Mouse (Mus musculus): ENCODE data around the gene Otop2. TPM values are rescaled to one million over a fixed set of nuclear protein-coding genes. Genes with fewer than 3 reads are reported as not detected.

Otop2 gene
- total and polyA plus RNA-seq, 3 experiments: not detected

- no peak overlapping the region for H3K9ac ChIP-seq (ENCODE audit: control insufficient read depth, low read depth, low read length, poor library complexity, severe bottlenecking)
- no peaks in the 10 kb centered on the region for H3K27me3 ChIP-seq (ENCODE audit: control insufficient read depth in 1 of 2, insufficient read depth in 2 of 2, low read length in 2 of 2)
- DNase-seq (ENCODE audit: low read depth, low spot score): peak; percentile 88
- H3K4me1 ChIP-seq (ENCODE audit: control insufficient read depth in 1 of 2, insufficient read depth in 2 of 2, low read length in 2 of 2): peaks cover 2 to 9% of the 10 kb centered on the region in 2 experiments; a peak in 2 of 4 replicates
- H3K4me3 ChIP-seq (ENCODE audit: control insufficient read depth in 1 of 2, insufficient read depth in 1 of 2, low read depth in 2 of 2, low read length in 2 of 2): no peak overlapping the region
- no peaks in the 10 kb centered on the region for H3K36me3 ChIP-seq (ENCODE audit: control insufficient read depth in 1 of 2, insufficient read depth in 2 of 2, low read length in 2 of 2)
- H3K79me2 ChIP-seq (ENCODE audit: control insufficient read depth, insufficient read depth, low read length, poor library complexity): no peaks in the 10 kb centered on the region
- H3K9me3 ChIP-seq (replicated peaks; ENCODE audit: insufficient read depth, low read length): no peaks in the 10 kb centered on the region
- no peak overlapping the region for H3K27ac ChIP-seq (ENCODE audit: control insufficient read depth, low read depth, low read length)
- TF ChIP-seq MAFK (IDR thresholded peaks at IDR 0.05; ENCODE audit: borderline replicate concordance, low read depth, low read length) (no peak), MAX (IDR thresholded peaks at IDR 0.05; ENCODE audit: low read length) (no peak), ELF1 (IDR thresholded peaks at IDR 0.05; ENCODE audit: low read depth, low read length) (no peak), HCFC1 (IDR thresholded peaks at IDR 0.05; ENCODE audit: low read depth, low read length) (no peak), CTCF (IDR thresholded peaks at IDR 0.05 in 2 of 3, conservative IDR thresholded peaks at IDR 0.05 in 1 of 3; ENCODE audit: control insufficient read depth in 1 of 3, insufficient read depth in 1 of 3, low read depth in 2 of 3, low read length in 3 of 3, poor library complexity in 1 of 3, severe bottlenecking in 1 of 3) (peak; percentile 93 to 99 (median 99)), GABPA (IDR thresholded peaks at IDR 0.05; ENCODE audit: low read depth, low read length) (no peak), TCF12 (IDR thresholded peaks at IDR 0.05; ENCODE audit: low read depth, low read length) (no peak), ZC3H11A (IDR thresholded peaks at IDR 0.05; ENCODE audit: low read depth, low read length) (peak; percentile 90), CHD1 (IDR thresholded peaks at IDR 0.05; ENCODE audit: low read depth, low read length) (no peak), CHD2 (IDR thresholded peaks at IDR 0.05; ENCODE audit: low read length) (no peak), JUND (IDR thresholded peaks at IDR 0.05; ENCODE audit: low read depth, low read length) (no peak), SMC3 (IDR thresholded peaks at IDR 0.05; ENCODE audit: low read depth, low read length) (peak; percentile 99), RAD21 (IDR thresholded peaks at IDR 0.05; ENCODE audit: low read depth, low read length) (peak; percentile 91), SIN3A (IDR thresholded peaks at IDR 0.05; ENCODE audit: low read length) (0 out of 2 replicates have a peak, but pooled peaks have one; percentile 48), UBTF (IDR thresholded peaks at IDR 0.05; ENCODE audit: borderline replicate concordance, insufficient read depth, low read depth, low read length) (no peak), EP300 (IDR thresholded peaks at IDR 0.05; ENCODE audit: low read depth in 1 of 2, low read length in 2 of 2) (no peak), ZMIZ1 (IDR thresholded peaks at IDR 0.05; ENCODE audit: low read depth, low read length) (no peak), MAZ (IDR thresholded peaks at IDR 0.05; ENCODE audit: low read depth, low read length) (0 out of 2 replicates have a peak, but pooled peaks have one; percentile 57)
Observed at GRCm38 (mm10) chr11:115354183-115354582, 47.2 kb downstream of the Otop2 start.

- Histone ChIP-seq H3K36me3 (ENCODE audit: control insufficient read depth in 1 of 2, insufficient read depth in 2 of 2, low read length in 2 of 2) (no peaks in the 10 kb centered on the region; a peak in 1 of 4 replicates), H3K4me3 (ENCODE audit: control insufficient read depth in 1 of 2, insufficient read depth in 1 of 2, low read depth in 2 of 2, low read length in 2 of 2) (no peak overlapping the region), H3K27me3 (ENCODE audit: control insufficient read depth in 1 of 2, insufficient read depth in 2 of 2, low read length in 2 of 2) (no peaks in the 10 kb centered on the region; a peak in 1 of 4 replicates), H3K9ac (ENCODE audit: control insufficient read depth, low read depth, low read length, poor library complexity, severe bottlenecking) (no peak overlapping the region), H3K9me3 (replicated peaks; ENCODE audit: insufficient read depth, low read length) (no peaks in the 10 kb centered on the region), H3K27ac (ENCODE audit: control insufficient read depth, low read depth, low read length) (no peak overlapping the region), H3K79me2 (ENCODE audit: control insufficient read depth, insufficient read depth, low read length, poor library complexity) (no peaks in the 10 kb centered on the region), H3K4me1 (ENCODE audit: control insufficient read depth in 1 of 2, insufficient read depth in 2 of 2, low read length in 2 of 2) (peaks cover 0 to 13% of the 10 kb centered on the region in 2 experiments; a peak in 2 of 4 replicates)
- DNase-seq (ENCODE audit: low read depth, low spot score): peak; percentile 85
- no peak for TF ChIP-seq ZKSCAN1 (IDR thresholded peaks at IDR 0.05; ENCODE audit: low read depth, low read length)
- no peak for TF ChIP-seq TCF12 (IDR thresholded peaks at IDR 0.05; ENCODE audit: low read depth, low read length)
- no peak for TF ChIP-seq TBP (IDR thresholded peaks at IDR 0.05; ENCODE audit: low read depth, low read length)
- no peak for TF ChIP-seq E2F4 (IDR thresholded peaks at IDR 0.05; ENCODE audit: borderline replicate concordance, low read depth, low read length)
- TF ChIP-seq MYB (IDR thresholded peaks at IDR 0.05; ENCODE audit: low read depth, low read length): no peak
- no peak for TF ChIP-seq GABPA (IDR thresholded peaks at IDR 0.05; ENCODE audit: low read depth, low read length)
- 0 out of 2 replicates have a peak, but pooled peaks have one; percentile 34 for TF ChIP-seq HCFC1 (IDR thresholded peaks at IDR 0.05; ENCODE audit: low read depth, low read length)
- no peak for TF ChIP-seq USF2 (IDR thresholded peaks at IDR 0.05; ENCODE audit: borderline replicate concordance in 1 of 2, insufficient read depth in 1 of 2, low read depth in 1 of 2, low read length in 2 of 2)
- TF ChIP-seq CHD1 (IDR thresholded peaks at IDR 0.05; ENCODE audit: low read depth, low read length): no peak
- TF ChIP-seq MXI1 (IDR thresholded peaks at IDR 0.05; ENCODE audit: low read depth, low read length): peak; percentile 55
- no peak for TF ChIP-seq USF1 (IDR thresholded peaks at IDR 0.05; ENCODE audit: low read depth, low read length)
- no peak for TF ChIP-seq ETS1 (IDR thresholded peaks at IDR 0.05; ENCODE audit: low read depth, low read length)
- no peak for TF ChIP-seq NRF1 (IDR thresholded peaks at IDR 0.05; ENCODE audit: insufficient read depth, low read depth, low read length, poor library complexity, severe bottlenecking)
- TF ChIP-seq RCOR1 (IDR thresholded peaks at IDR 0.05; ENCODE audit: low read depth, low read length): no peak
- no peak for TF ChIP-seq MEF2A (IDR thresholded peaks at IDR 0.05; ENCODE audit: extremely low read depth, insufficient replicate concordance, low read depth, low read length, poor library complexity, severe bottlenecking)
- peak; percentile 36; the same call in 1 of the 2 replicates for TF ChIP-seq BHLHE40 (IDR thresholded peaks at IDR 0.05; ENCODE audit: borderline replicate concordance, low read depth, low read length)
- no peak for TF ChIP-seq POLR2A (IDR thresholded peaks at IDR 0.05; ENCODE audit: control insufficient read depth in 1 of 2, insufficient read depth in 1 of 2, low read depth in 1 of 2, low read length in 2 of 2, poor library complexity in 1 of 2)
Observed at GRCm38 (mm10) chr11:115358468-115358867, 51.5 kb downstream of the Otop2 start.
